Mouse (Mus musculus): ENCODE results near the gene Smim11. TPM values are rescaled to one million over a fixed set of nuclear protein-coding genes. Genes with fewer than 3 reads are reported as not detected.

Smim11 gene
- polyA plus RNA-seq, 1 experiment: 4.7 TPM

DNA sequence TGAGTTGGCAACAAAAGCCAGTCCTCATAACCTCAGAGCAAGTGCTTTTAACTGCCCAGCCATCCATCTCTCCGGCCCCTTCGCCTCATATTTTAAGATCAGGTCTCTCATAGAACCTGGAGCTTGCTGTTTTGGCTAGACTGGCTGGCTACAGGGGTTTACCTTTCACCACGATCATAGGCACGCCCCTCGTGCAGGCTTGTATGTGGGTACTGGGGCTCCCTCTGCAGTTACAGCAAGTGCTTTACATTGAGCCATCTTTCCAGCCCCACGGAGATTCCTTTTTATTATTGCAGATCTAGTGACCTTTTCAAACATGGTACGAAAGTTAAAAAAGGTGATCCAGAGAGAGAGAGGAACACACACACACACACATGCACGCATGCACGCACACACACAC lies 33.5 kb downstream of the Smim11 start:
- Histone ChIP-seq H3K27ac (ENCODE audit: control insufficient read depth, insufficient read depth, low read depth, low read length) (no peak overlapping the region), H3K4me1 (ENCODE audit: control insufficient read depth, insufficient read depth, low read length) (no peaks in the 10 kb centered on the region; the same call in 1 of the 2 replicates), H3K4me3 (ENCODE audit: control insufficient read depth, low read depth, low read length) (no peak overlapping the region), H3K27me3 (ENCODE audit: control insufficient read depth, insufficient read depth, low read length) (no peaks in the 10 kb centered on the region), H3K36me3 (ENCODE audit: control insufficient read depth, insufficient read depth, low read length) (no peaks in the 10 kb centered on the region)
- TF ChIP-seq CTCF (IDR thresholded peaks at IDR 0.05; ENCODE audit: control insufficient read depth, insufficient read depth, insufficient replicate concordance, low read depth, low read length) (no peak), POLR2A (IDR thresholded peaks at IDR 0.05; ENCODE audit: control insufficient read depth, low read depth, low read length) (no peak)

GRCm38 (mm10) chr16:92336280-92336679 lies 35.2 kb downstream of the Smim11 start:
- TF ChIP-seq POLR2A (IDR thresholded peaks at IDR 0.05; ENCODE audit: control insufficient read depth, low read depth, low read length): no peak
- TF ChIP-seq CTCF (IDR thresholded peaks at IDR 0.05; ENCODE audit: control insufficient read depth, insufficient read depth, insufficient replicate concordance, low read depth, low read length): peak; percentile 94; the same call in 1 of the 2 replicates
- H3K4me3 ChIP-seq (ENCODE audit: control insufficient read depth, low read depth, low read length): no peak overlapping the region
- H3K4me1 ChIP-seq (ENCODE audit: control insufficient read depth, insufficient read depth, low read length): peaks cover 7% of the 10 kb centered on the region
- H3K36me3 ChIP-seq (ENCODE audit: control insufficient read depth, insufficient read depth, low read length): no peaks in the 10 kb centered on the region
- H3K27ac ChIP-seq (ENCODE audit: control insufficient read depth, insufficient read depth, low read depth, low read length): no peak overlapping the region
- no peaks in the 10 kb centered on the region for H3K27me3 ChIP-seq (ENCODE audit: control insufficient read depth, insufficient read depth, low read length)

DNA sequence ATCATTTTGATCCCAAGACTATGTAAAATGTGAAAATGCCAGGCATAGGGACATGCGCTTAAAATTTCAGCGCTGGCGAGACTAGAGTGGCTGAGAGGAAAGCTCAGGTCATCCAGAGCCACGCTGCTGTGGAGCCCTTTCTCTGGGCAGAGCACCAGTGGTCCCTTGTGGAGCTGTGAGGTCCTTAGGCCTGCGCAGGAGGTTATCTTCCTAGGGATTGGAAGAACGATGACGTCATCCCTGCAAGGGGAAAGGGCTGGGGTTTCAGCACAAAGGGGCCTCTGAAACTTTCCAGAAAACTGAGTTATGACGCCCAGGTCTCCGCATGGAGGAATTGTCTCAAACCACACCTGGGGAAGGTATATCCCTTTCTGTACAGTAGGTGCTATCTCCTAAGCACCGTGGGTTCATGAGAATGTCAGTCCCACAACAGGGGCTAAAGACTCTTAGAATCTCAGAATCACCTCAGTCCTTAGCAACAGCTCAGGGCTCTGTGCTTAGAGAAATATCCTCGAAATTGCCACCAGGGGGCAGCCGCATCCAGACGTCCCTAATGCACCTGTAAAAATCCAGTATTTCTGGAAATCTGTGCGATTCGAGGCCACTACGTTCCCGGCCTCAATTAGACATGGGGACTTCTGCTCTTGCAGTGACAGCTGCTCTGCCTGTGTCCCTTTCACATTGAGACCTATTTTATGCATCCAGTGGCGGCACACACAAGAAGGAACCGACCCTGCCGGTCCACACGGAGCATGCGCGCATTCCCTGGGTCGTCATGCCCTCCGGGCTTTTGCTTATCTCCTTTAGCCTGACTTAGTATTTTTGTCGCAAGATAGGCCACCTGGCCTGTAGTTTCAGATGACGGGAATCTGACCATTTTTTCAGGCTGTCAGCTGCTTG lies 39.8 kb downstream of the Smim11 start:
- Histone ChIP-seq H3K27ac (ENCODE audit: control insufficient read depth, insufficient read depth, low read depth, low read length) (no peak overlapping the region), H3K36me3 (ENCODE audit: control insufficient read depth, insufficient read depth, low read length) (no peaks in the 10 kb centered on the region), H3K27me3 (ENCODE audit: control insufficient read depth, insufficient read depth, low read length) (no peaks in the 10 kb centered on the region), H3K4me3 (ENCODE audit: control insufficient read depth, low read depth, low read length) (peak overlapping the region; percentile 70), H3K4me1 (ENCODE audit: control insufficient read depth, insufficient read depth, low read length) (peaks cover 9% of the 10 kb centered on the region)
- TF ChIP-seq CTCF (IDR thresholded peaks at IDR 0.05; ENCODE audit: control insufficient read depth, insufficient read depth, insufficient replicate concordance, low read depth, low read length) (peak; percentile 59; the same call in 1 of the 2 replicates), POLR2A (IDR thresholded peaks at IDR 0.05; ENCODE audit: control insufficient read depth, low read depth, low read length) (no peak)

GRCm38 (mm10) chr16:92345177-92345576 lies 44.1 kb downstream of the Smim11 start:
- Histone ChIP-seq H3K36me3 (ENCODE audit: control insufficient read depth, insufficient read depth, low read length) (no peaks in the 10 kb centered on the region), H3K27me3 (ENCODE audit: control insufficient read depth, insufficient read depth, low read length) (no peaks in the 10 kb centered on the region), H3K4me3 (ENCODE audit: control insufficient read depth, low read depth, low read length) (no peak overlapping the region), H3K4me1 (ENCODE audit: control insufficient read depth, insufficient read depth, low read length) (peaks cover 15% of the 10 kb centered on the region), H3K27ac (ENCODE audit: control insufficient read depth, insufficient read depth, low read depth, low read length) (no peak overlapping the region)
- TF ChIP-seq CTCF (IDR thresholded peaks at IDR 0.05; ENCODE audit: control insufficient read depth, insufficient read depth, insufficient replicate concordance, low read depth, low read length): no peak
- TF ChIP-seq POLR2A (IDR thresholded peaks at IDR 0.05; ENCODE audit: control insufficient read depth, low read depth, low read length): no peak

DNA sequence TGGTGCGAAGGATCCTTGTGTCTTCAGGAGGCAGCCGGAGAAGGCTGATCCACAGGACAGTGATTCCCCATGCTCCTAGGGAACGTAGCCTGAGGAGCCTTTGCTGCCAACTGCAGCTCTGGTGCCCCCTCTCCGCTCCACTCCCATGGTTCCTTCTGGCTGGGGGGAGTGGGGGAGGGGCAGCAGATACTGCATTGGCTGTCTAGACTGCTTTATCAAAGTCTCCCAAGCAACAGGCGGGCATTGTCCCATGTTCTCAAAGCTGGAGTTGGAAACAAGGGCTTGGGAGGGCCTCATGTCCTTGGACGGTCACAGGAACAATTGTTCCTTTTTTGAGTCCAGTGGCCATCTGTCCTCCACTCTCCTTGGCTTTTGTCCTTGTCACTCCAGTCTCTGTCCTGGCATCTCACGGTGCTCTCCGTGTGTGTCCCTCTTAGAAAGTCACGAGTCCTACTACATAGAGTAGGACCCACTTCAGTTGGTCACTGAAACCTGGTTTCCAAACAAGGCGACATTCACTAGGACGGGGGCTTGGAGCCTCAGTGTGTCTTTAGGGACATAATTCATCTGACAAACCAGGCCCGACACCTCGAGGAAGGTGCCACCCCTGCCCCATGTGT lies 45.3 kb downstream of the Smim11 start:
- H3K27ac ChIP-seq (ENCODE audit: control insufficient read depth, insufficient read depth, low read depth, low read length): peak overlapping the region; percentile 81
- TF ChIP-seq CTCF (IDR thresholded peaks at IDR 0.05; ENCODE audit: control insufficient read depth, insufficient read depth, insufficient replicate concordance, low read depth, low read length) (no peak), POLR2A (IDR thresholded peaks at IDR 0.05; ENCODE audit: control insufficient read depth, low read depth, low read length) (peak; percentile 65; the same call in 1 of the 2 replicates)
- no peak overlapping the region for H3K4me3 ChIP-seq (ENCODE audit: control insufficient read depth, low read depth, low read length)

DNA sequence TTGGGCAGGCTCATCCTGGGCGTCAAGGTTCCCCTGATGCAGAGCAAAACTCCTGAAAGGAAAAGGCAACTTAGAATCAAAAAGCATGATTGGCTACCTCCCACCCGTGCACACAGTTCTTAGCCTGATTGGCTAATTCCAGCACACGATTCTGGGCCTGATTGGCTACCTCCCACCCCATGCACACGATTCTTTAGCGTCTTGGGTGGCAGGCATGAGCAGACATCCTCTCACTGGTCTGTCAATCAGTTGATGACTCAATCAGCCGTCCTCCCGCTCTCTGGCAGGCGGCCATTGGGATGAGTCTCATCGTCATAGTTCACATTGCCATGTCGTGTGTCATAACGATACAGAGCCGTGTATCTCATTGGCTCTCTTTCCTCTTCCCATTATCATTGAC lies 47.9 kb downstream of the Smim11 start:
- Histone ChIP-seq H3K27ac (ENCODE audit: control insufficient read depth, insufficient read depth, low read depth, low read length) (no peak overlapping the region), H3K36me3 (ENCODE audit: control insufficient read depth, insufficient read depth, low read length) (no peaks in the 10 kb centered on the region), H3K27me3 (ENCODE audit: control insufficient read depth, insufficient read depth, low read length) (no peaks in the 10 kb centered on the region), H3K4me1 (ENCODE audit: control insufficient read depth, insufficient read depth, low read length) (peaks cover 6% of the 10 kb centered on the region), H3K4me3 (ENCODE audit: control insufficient read depth, low read depth, low read length) (no peak overlapping the region)
- TF ChIP-seq CTCF (IDR thresholded peaks at IDR 0.05; ENCODE audit: control insufficient read depth, insufficient read depth, insufficient replicate concordance, low read depth, low read length): no peak
- no peak for TF ChIP-seq POLR2A (IDR thresholded peaks at IDR 0.05; ENCODE audit: control insufficient read depth, low read depth, low read length)

More for the DNA sequence above, 45.3 kb downstream of the Smim11 start:
- H3K27me3 ChIP-seq (ENCODE audit: control insufficient read depth, insufficient read depth, low read length): no peaks in the 10 kb centered on the region
- H3K4me1 ChIP-seq (ENCODE audit: control insufficient read depth, insufficient read depth, low read length): peaks cover 7% of the 10 kb centered on the region
- H3K36me3 ChIP-seq (ENCODE audit: control insufficient read depth, insufficient read depth, low read length): no peaks in the 10 kb centered on the region

DNA sequence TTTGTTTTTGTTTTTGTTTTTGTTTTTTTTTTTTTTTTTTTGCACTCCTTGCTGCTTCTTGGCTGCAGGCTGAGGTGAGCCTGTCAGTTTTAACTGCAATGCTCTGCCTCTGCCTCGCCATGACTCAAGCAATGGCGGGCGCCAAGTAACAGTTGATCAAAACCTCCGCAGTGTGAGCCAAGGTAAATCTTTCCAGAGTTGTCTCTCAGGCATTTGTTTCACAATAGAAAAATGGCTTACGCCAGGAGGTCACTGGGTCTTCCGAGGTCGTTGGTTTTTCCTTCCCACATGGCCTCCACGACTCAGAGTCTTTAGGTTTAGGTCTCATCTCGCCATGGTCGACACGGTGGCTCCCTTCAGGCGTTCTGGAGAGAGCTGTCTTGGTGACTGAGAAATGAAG lies 52.2 kb downstream of the Smim11 start:
- TF ChIP-seq POLR2A (IDR thresholded peaks at IDR 0.05; ENCODE audit: control insufficient read depth, low read depth, low read length): no peak
- no peak for TF ChIP-seq CTCF (IDR thresholded peaks at IDR 0.05; ENCODE audit: control insufficient read depth, insufficient read depth, insufficient replicate concordance, low read depth, low read length)
- Histone ChIP-seq H3K4me1 (ENCODE audit: control insufficient read depth, insufficient read depth, low read length) (no peaks in the 10 kb centered on the region), H3K36me3 (ENCODE audit: control insufficient read depth, insufficient read depth, low read length) (no peaks in the 10 kb centered on the region), H3K27me3 (ENCODE audit: control insufficient read depth, insufficient read depth, low read length) (no peaks in the 10 kb centered on the region), H3K4me3 (ENCODE audit: control insufficient read depth, low read depth, low read length) (no peak overlapping the region), H3K27ac (ENCODE audit: control insufficient read depth, insufficient read depth, low read depth, low read length) (no peak overlapping the region)
